Mouse (Mus musculus) bone marrow, adult 2 months (tissue): ENCODE data around the gene 9530053A07Rik.

Experiments used
- CTCF ChIP-seq: fragments of 200-500 bp; IDR thresholded peaks from 2 replicates; pipeline ENCODE4 v1.5.1; 2011; ENCODE audit warnings: low read length, control low read depth; ENCODE audit not compliant: control insufficient read depth, insufficient read depth
- POLR2A ChIP-seq: fragments of 200-500 bp; IDR thresholded peaks from 2 replicates; pipeline ENCODE4 v1.6.1; 2011; ENCODE audit warnings: low read depth, mild to moderate bottlenecking, control low read depth, low read length, borderline replicate concordance; ENCODE audit not compliant: control insufficient read depth

DNA sequence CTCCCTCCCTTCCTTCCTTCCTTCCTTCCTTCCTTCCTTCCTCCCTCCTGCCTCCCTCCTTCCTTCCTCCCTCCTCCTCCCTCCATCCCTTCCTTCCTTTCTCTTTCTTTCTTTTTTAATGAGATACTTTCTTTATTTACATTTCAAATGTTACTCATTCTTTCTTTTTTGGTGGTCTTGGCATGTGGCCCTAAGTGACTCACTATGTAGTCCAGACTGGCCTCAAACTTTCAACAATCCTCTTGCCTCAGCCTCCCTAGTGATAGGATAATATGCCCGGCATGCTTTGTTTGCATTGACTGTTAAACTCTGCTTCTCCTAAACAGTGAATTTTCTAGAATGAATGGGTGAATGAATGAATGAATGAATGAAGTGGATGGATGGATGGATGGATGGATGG, 20.6 kb downstream of the 9530053A07Rik start:
- TF ChIP-seq CTCF (no peak), POLR2A (no peak)
